Mouse (Mus musculus): ENCODE data around the gene Ptpn13.

DNA sequence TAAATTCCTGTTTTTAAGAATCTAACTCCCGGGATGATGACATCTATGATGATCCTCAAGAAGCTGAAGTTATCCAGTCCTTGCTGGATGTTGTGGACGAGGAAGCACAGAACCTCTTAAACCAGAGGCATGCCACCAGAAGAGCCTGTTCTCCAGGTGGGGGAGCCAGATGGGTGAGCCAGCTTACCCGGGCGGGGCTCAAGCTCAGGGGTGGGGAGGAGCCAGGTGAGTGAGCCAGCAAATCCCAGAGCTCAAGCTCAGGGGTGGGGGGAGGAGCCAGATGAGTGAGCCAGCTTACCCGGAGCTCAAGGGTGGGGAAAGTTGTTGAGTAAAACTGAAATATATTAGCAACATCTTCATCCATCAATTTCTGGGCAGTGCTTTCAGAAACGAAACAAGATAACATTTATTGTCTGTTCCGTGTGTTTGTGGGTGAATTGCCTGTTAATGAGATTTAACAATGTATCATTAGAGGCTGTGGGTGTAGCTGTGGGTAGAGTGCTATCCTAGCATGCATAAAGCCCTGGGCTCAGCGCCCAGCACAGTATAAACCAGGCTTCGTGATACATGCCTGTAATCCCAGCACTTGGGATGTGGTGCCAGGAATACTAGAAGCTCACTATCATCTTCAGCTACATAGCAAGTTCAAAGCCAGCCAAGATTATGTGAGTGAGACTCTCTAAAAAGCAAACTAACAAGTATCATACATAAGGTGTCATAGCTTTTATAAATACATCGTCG is 154.9 kb downstream of the Ptpn13 start:
- TF ChIP-seq POLR2A (IDR thresholded peaks at IDR 0.05; ENCODE audit: borderline replicate concordance, extremely low read depth, insufficient read depth, insufficient read length, poor library complexity, severe bottlenecking) (no peak), CTCF (IDR thresholded peaks at IDR 0.05; ENCODE audit: borderline replicate concordance, extremely low read depth, insufficient read depth, insufficient read length) (no peak)

Measured in brain, embryonic 14.5 days (tissue).